Mouse (Mus musculus): ENCODE results near the gene Olfr1395. TPM values are rescaled to one million over a fixed set of nuclear protein-coding genes. Genes with fewer than 3 reads are reported as not detected.
"Not testable (repeated sequence)": the region's sequence is repeated elsewhere in the genome, so short reads cannot be mapped to it uniquely, and the experiment has no call there.

The Olfr1395 gene
- polyA plus RNA-seq, 1 experiment from 2014 or later: not detected

GRCm38 (mm10) chr11:49156821-49157814 lies 15.0 kb downstream of the Olfr1395 start:
- Histone ChIP-seq H3K4me2 (no peak overlapping the region), H3K4me3 (ENCODE audit: low read depth, low read length) (no peak overlapping the region), H3K27me3 (ENCODE audit: control insufficient read depth, insufficient read depth, low read length) (no peaks in the 10 kb centered on the region), H3K27ac (ENCODE audit: low read depth, low read length) (no peak overlapping the region), H3K9ac (ENCODE audit: low read length) (no peak overlapping the region), H3K9me3 (ENCODE audit: control insufficient read depth, low read length) (no peaks in the 10 kb centered on the region), H3K4me1 (ENCODE audit: control insufficient read depth, insufficient read depth, low read length) (no peaks in the 10 kb centered on the region), H3K36me3 (ENCODE audit: control insufficient read depth, insufficient read depth, low read length) (no peaks in the 10 kb centered on the region)
- ATAC-seq (ENCODE audit: low FRiP score) (no peak), DNase-seq (ENCODE audit: low spot score, missing footprints) (peak; percentile 53)
- 95% methylated on average over 2 of the region's 2 CpGs for WGBS

- Histone ChIP-seq H3K4me2 (peak overlapping the region; percentile 61), H3K4me1 (ENCODE audit: control insufficient read depth, insufficient read depth, low read length) (peaks cover 5% of the 10 kb centered on the region; the same call in 1 of the 2 replicates), H3K9ac (ENCODE audit: low read length) (peak overlapping the region; percentile 45; the same call in 1 of the 2 replicates), H3K36me3 (ENCODE audit: control insufficient read depth, insufficient read depth, low read length) (no peaks in the 10 kb centered on the region), H3K27me3 (ENCODE audit: control insufficient read depth, insufficient read depth, low read length) (peaks cover 8% of the 10 kb centered on the region), H3K9me3 (ENCODE audit: control insufficient read depth, low read length) (no peaks in the 10 kb centered on the region), H3K4me3 (ENCODE audit: low read depth, low read length) (peak overlapping the region; percentile 28), H3K27ac (ENCODE audit: low read depth, low read length) (no peak overlapping the region)
- 6% methylated on average over 50 of the region's 50 CpGs for WGBS
- ATAC-seq (ENCODE audit: low FRiP score) (peak; percentile 84), DNase-seq (ENCODE audit: low spot score, missing footprints) (peak; percentile 92)
Measured at GRCm38 (mm10) chr11:49168839-49169611, 27.0 kb downstream of the Olfr1395 start.

- Histone ChIP-seq H3K4me1 (ENCODE audit: control insufficient read depth, insufficient read depth, low read length) (peaks cover 5% of the 10 kb centered on the region; the same call in 1 of the 2 replicates), H3K4me2 (no peak overlapping the region), H3K27me3 (ENCODE audit: control insufficient read depth, insufficient read depth, low read length) (peaks cover 8% of the 10 kb centered on the region), H3K27ac (ENCODE audit: low read depth, low read length) (no peak overlapping the region), H3K36me3 (ENCODE audit: control insufficient read depth, insufficient read depth, low read length) (no peaks in the 10 kb centered on the region), H3K4me3 (ENCODE audit: low read depth, low read length) (no peak overlapping the region), H3K9ac (ENCODE audit: low read length) (no peak overlapping the region), H3K9me3 (ENCODE audit: control insufficient read depth, low read length) (no peaks in the 10 kb centered on the region)
- 94% methylated on average over 4 of the region's 4 CpGs for WGBS
- ATAC-seq (ENCODE audit: low FRiP score) (no peak), DNase-seq (ENCODE audit: low spot score, missing footprints) (no peak)
Measured at GRCm38 (mm10) chr11:49170576-49170975, 28.5 kb downstream of the Olfr1395 start.

GRCm38 (mm10) chr11:49175345-49175744 lies 33.3 kb downstream of the Olfr1395 start:
- H3K27ac ChIP-seq (ENCODE audit: low read depth, low read length): no peak overlapping the region
- H3K4me2 ChIP-seq: no peak overlapping the region
- ATAC-seq (ENCODE audit: low FRiP score) (no peak), DNase-seq (ENCODE audit: low spot score, missing footprints) (no peak)
- H3K27me3 ChIP-seq (ENCODE audit: control insufficient read depth, insufficient read depth, low read length): no peaks in the 10 kb centered on the region
- H3K4me3 ChIP-seq (ENCODE audit: low read depth, low read length): no peak overlapping the region
- WGBS: 90% methylated on average over 8 of the region's 8 CpGs
- H3K9ac ChIP-seq (ENCODE audit: low read length): no peak overlapping the region
- H3K4me1 ChIP-seq (ENCODE audit: control insufficient read depth, insufficient read depth, low read length): no peaks in the 10 kb centered on the region
- no peaks in the 10 kb centered on the region for H3K36me3 ChIP-seq (ENCODE audit: control insufficient read depth, insufficient read depth, low read length)
- no peaks in the 10 kb centered on the region for H3K9me3 ChIP-seq (ENCODE audit: control insufficient read depth, low read length)

- not testable (repeated sequence) for H3K27ac ChIP-seq (ENCODE audit: low read depth, low read length); H3K9ac ChIP-seq (ENCODE audit: low read length); H3K9me3 ChIP-seq (ENCODE audit: control insufficient read depth, low read length); H3K4me2 ChIP-seq; H3K36me3 ChIP-seq (ENCODE audit: control insufficient read depth, insufficient read depth, low read length); H3K27me3 ChIP-seq (ENCODE audit: control insufficient read depth, insufficient read depth, low read length); H3K4me1 ChIP-seq (ENCODE audit: control insufficient read depth, insufficient read depth, low read length); ATAC-seq (ENCODE audit: low FRiP score); DNase-seq (ENCODE audit: low spot score, missing footprints); H3K4me3 ChIP-seq (ENCODE audit: low read depth, low read length)
- 87% methylated on average over 4 of the region's 4 CpGs for WGBS
Measured at GRCm38 (mm10) chr11:49176047-49176779, 34.1 kb downstream of the Olfr1395 start.

- 81% methylated on average over 1 of the region's 1 CpGs for WGBS
Measured at GRCm38 (mm10) chr11:49183172-49183571, 41.1 kb downstream of the Olfr1395 start.

GRCm38 (mm10) chr11:49186452-49186851 lies 44.4 kb downstream of the Olfr1395 start:
- Histone ChIP-seq H3K9me3 (ENCODE audit: control insufficient read depth, low read length) (no peaks in the 10 kb centered on the region), H3K36me3 (ENCODE audit: control insufficient read depth, insufficient read depth, low read length) (no peaks in the 10 kb centered on the region), H3K9ac (ENCODE audit: low read length) (no peak overlapping the region), H3K27me3 (ENCODE audit: control insufficient read depth, insufficient read depth, low read length) (no peaks in the 10 kb centered on the region), H3K4me2 (no peak overlapping the region), H3K27ac (ENCODE audit: low read depth, low read length) (no peak overlapping the region), H3K4me1 (ENCODE audit: control insufficient read depth, insufficient read depth, low read length) (no peaks in the 10 kb centered on the region), H3K4me3 (ENCODE audit: low read depth, low read length) (no peak overlapping the region)
- no peak for ATAC-seq (ENCODE audit: low FRiP score)
- no peak for DNase-seq (ENCODE audit: low spot score, missing footprints)
- WGBS: 74% methylated on average over 6 of the region's 6 CpGs

More at GRCm38 (mm10) chr11:49183172-49183571, 41.1 kb downstream of the Olfr1395 start:
- Histone ChIP-seq H3K4me1 (ENCODE audit: control insufficient read depth, insufficient read depth, low read length) (no peaks in the 10 kb centered on the region), H3K27ac (ENCODE audit: low read depth, low read length) (no peak overlapping the region), H3K9me3 (ENCODE audit: control insufficient read depth, low read length) (no peaks in the 10 kb centered on the region), H3K27me3 (ENCODE audit: control insufficient read depth, insufficient read depth, low read length) (no peaks in the 10 kb centered on the region), H3K9ac (ENCODE audit: low read length) (no peak overlapping the region), H3K36me3 (ENCODE audit: control insufficient read depth, insufficient read depth, low read length) (no peaks in the 10 kb centered on the region), H3K4me3 (ENCODE audit: low read depth, low read length) (no peak overlapping the region), H3K4me2 (no peak overlapping the region)
- ATAC-seq (ENCODE audit: low FRiP score) (no peak), DNase-seq (ENCODE audit: low spot score, missing footprints) (no peak)

- Histone ChIP-seq H3K4me1 (ENCODE audit: control insufficient read depth, insufficient read depth, low read length) (no peaks in the 10 kb centered on the region), H3K9me3 (ENCODE audit: control insufficient read depth, low read length) (no peaks in the 10 kb centered on the region), H3K9ac (ENCODE audit: low read length) (no peak within 1 kb of the TSS), H3K27me3 (ENCODE audit: control insufficient read depth, insufficient read depth, low read length) (no peaks in the 10 kb centered on the region), H3K4me3 (ENCODE audit: low read depth, low read length) (no peak within 1 kb of the TSS), H3K36me3 (ENCODE audit: control insufficient read depth, insufficient read depth, low read length) (no peaks in the 10 kb centered on the region), H3K4me2 (no peak within 1 kb of the TSS), H3K27ac (ENCODE audit: low read depth, low read length) (no peak within 1 kb of the TSS)
- 82% methylated on average over 8 of the region's 8 CpGs for WGBS
- DNase-seq (ENCODE audit: low spot score, missing footprints): no peak
- no peak for ATAC-seq (ENCODE audit: low FRiP score)
Measured at GRCm38 (mm10) chr11:49186955-49187488, 44.9 kb downstream of the Olfr1395 start, which contains the start of gene Btnl9. Btnl9 (minus strand) TSS chr11:49187159.
